Mouse (Mus musculus): ENCODE measurements around the gene Poc1b. TPM values are rescaled to one million over a fixed set of nuclear protein-coding genes. Genes with fewer than 3 reads are reported as not detected.

Poc1b gene
- total RNA-seq, 1 experiment: 3.6 TPM

DNA sequence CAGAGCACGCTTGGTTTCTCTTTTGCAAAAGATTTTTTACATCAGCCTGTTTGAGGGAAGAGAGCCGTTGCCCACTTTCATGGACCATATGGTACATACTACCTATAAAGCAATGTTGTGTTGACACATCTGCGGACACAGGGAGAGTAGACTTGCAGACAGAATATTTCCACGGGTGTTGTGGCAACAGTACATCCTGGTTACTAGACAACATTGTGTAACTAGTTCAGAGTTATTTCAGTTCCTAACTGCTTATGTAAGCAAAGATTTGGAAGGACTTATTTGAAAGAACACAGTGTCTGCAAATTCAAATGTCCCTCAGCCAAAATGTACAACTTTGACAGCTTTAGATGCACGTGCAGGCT lies 62.9 kb downstream of the Poc1b start:
- DNase-seq (ENCODE audit: low read depth, low spot score): no peak
- no peaks in the 10 kb centered on the region for H3K36me3 ChIP-seq (ENCODE audit: control insufficient read depth, insufficient read depth, low read length, poor library complexity, severe bottlenecking)
- H3K4me3 ChIP-seq (ENCODE audit: insufficient read depth in 1 of 2, low read depth in 1 of 2, low read length in 2 of 2, poor library complexity in 1 of 2, severe bottlenecking in 1 of 2): no peak overlapping the region
- no peak for TF ChIP-seq CHD2 (IDR thresholded peaks at IDR 0.05; ENCODE audit: low read depth, low read length)
- TF ChIP-seq MAFK (IDR thresholded peaks at IDR 0.05; ENCODE audit: insufficient read depth, low read depth, low read length): no peak
- TF ChIP-seq HCFC1 (IDR thresholded peaks at IDR 0.05; ENCODE audit: borderline replicate concordance, insufficient read depth, low read length): no peak
- no peak for TF ChIP-seq ZC3H11A (IDR thresholded peaks at IDR 0.05; ENCODE audit: borderline replicate concordance, low read depth, low read length)
- no peak for TF ChIP-seq ZNF384 (IDR thresholded peaks at IDR 0.05; ENCODE audit: low read depth, low read length)
- in situ Hi-C loops (cut with MboI; ENCODE audit: low sequenced_read_pairs in 2 of 2, unreplicated experiment in 2 of 2): no loop called here
- no peak overlapping the region for H3K27ac ChIP-seq (ENCODE audit: insufficient read depth, low read depth, low read length, poor library complexity, severe bottlenecking)
- no peaks in the 10 kb centered on the region for H3K9me3 ChIP-seq (ENCODE audit: control insufficient read depth, insufficient read depth, low read depth, low read length)
- no peak overlapping the region for H3K9ac ChIP-seq (ENCODE audit: insufficient read depth, low read depth, low read length, poor library complexity, severe bottlenecking)
- H3K4me1 ChIP-seq (ENCODE audit: control insufficient read depth in 2 of 2, insufficient read depth in 2 of 2, low read length in 2 of 2, poor library complexity in 1 of 2): peaks cover 2 to 4% of the 10 kb centered on the region in 2 experiments; a peak in 1 of 4 replicates

DNA sequence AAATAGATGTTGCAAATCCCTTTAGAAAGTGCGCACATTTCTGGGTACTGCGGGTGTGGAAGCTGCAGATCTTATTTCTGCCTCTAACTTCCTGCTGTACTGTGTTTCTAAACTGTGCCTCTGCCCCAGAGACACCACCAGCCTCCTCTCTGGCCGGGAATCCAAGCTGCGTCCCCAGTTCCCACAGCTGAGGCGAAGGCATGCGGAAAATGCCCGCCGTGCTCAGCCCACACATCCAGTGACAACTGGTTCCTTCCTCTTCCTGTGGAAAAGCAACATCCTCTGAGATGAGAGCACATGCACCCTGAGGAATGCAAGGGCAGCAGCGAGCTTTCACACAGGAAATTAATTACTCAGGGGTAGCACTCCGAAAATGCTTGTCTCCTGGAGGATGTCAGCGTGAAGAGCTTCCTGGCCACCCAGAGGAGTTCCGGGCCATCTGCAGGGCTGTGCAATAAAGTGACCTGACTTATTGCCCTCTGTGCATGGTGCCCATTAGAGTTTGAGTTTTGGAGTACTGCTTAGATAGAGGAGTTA lies 65.2 kb downstream of the Poc1b start:
- in situ Hi-C loops (cut with MboI; ENCODE audit: low sequenced_read_pairs in 2 of 2, unreplicated experiment in 2 of 2): no loop called here
- Histone ChIP-seq H3K9me3 (ENCODE audit: control insufficient read depth, insufficient read depth, low read depth, low read length) (no peaks in the 10 kb centered on the region), H3K4me3 (ENCODE audit: insufficient read depth in 1 of 2, low read depth in 1 of 2, low read length in 2 of 2, poor library complexity in 1 of 2, severe bottlenecking in 1 of 2) (peak overlapping the region in 1 of 2 experiments; percentile 17; a peak in 1 of 4 replicates), H3K9ac (ENCODE audit: insufficient read depth, low read depth, low read length, poor library complexity, severe bottlenecking) (peak overlapping the region; percentile 43; the same call in 1 of the 2 replicates), H3K36me3 (ENCODE audit: control insufficient read depth, insufficient read depth, low read length, poor library complexity, severe bottlenecking) (no peaks in the 10 kb centered on the region), H3K27ac (ENCODE audit: insufficient read depth, low read depth, low read length, poor library complexity, severe bottlenecking) (no peak overlapping the region), H3K4me1 (ENCODE audit: control insufficient read depth in 2 of 2, insufficient read depth in 2 of 2, low read length in 2 of 2, poor library complexity in 1 of 2) (peaks cover 2 to 4% of the 10 kb centered on the region in 2 experiments; a peak in 1 of 4 replicates)
- DNase-seq (ENCODE audit: low read depth, low spot score): no peak
- TF ChIP-seq ZC3H11A (IDR thresholded peaks at IDR 0.05; ENCODE audit: borderline replicate concordance, low read depth, low read length): no peak
- no peak for TF ChIP-seq MAFK (IDR thresholded peaks at IDR 0.05; ENCODE audit: insufficient read depth, low read depth, low read length)
- no peak for TF ChIP-seq CHD2 (IDR thresholded peaks at IDR 0.05; ENCODE audit: low read depth, low read length)
- no peak for TF ChIP-seq ZNF384 (IDR thresholded peaks at IDR 0.05; ENCODE audit: low read depth, low read length)
- TF ChIP-seq HCFC1 (IDR thresholded peaks at IDR 0.05; ENCODE audit: borderline replicate concordance, insufficient read depth, low read length): no peak

DNA sequence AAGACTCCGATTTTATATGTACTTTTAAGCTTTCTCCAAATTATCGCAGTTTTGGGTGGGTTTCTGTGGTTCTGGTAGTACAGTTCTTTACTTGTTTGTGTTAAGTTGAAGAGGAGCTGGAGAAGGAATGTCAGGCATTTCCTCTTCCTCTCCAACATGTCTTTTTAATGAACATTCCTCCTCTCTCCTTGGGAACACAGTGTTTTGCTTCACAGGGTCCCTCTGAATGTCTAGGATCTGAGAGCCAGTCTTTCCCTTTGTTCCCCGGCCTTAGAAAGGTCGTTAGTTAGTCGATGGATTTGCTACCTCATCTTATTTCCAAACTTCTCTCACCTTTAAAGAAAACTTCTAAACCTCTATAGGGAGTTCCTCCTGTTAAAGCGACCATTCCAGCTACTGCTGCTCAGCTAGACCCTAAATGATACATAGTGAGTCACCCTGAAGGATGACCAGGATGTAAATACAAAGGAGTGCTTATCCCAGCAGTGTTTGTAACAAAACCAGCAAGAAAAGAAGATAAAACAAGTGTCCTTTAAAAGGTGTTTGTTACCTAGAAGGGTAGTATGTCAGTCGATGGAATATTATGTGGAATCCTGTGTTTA lies 66.2 kb downstream of the Poc1b start:
- Histone ChIP-seq H3K27ac (ENCODE audit: insufficient read depth, low read depth, low read length, poor library complexity, severe bottlenecking) (no peak overlapping the region), H3K9me3 (ENCODE audit: control insufficient read depth, insufficient read depth, low read depth, low read length) (no peaks in the 10 kb centered on the region)

DNA sequence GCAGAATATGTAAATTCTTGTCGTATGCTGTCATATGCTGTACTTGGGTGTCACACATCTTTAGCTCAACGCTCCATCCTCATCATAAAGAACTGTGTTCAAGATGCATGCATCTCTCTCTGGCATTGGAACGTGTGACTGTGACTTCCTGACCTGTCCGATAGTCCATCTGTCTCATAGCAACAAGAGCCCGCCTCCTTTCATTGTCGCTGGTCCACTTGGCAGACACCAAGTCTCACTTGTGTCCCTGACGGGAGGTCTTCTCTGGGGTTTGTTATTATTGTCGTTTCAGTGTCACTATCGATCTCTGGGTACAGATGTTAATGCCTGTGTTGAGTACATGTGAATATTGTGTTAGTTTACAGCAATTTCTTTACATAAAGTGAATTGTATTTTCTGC lies 70.1 kb downstream of the Poc1b start:
- no peak overlapping the region for H3K27ac ChIP-seq (ENCODE audit: insufficient read depth, low read depth, low read length, poor library complexity, severe bottlenecking)
- DNase-seq (ENCODE audit: low read depth, low spot score): no peak
- in situ Hi-C loops (cut with MboI; ENCODE audit: low sequenced_read_pairs in 2 of 2, unreplicated experiment in 2 of 2): loop anchor here in 1 of 2 experiments (25.0 kb wide), 1 partner anchor 435 kb away; no protein-coding TSS in a partner anchor
- no peaks in the 10 kb centered on the region for H3K36me3 ChIP-seq (ENCODE audit: control insufficient read depth, insufficient read depth, low read length, poor library complexity, severe bottlenecking)
- no peak overlapping the region for H3K4me3 ChIP-seq (ENCODE audit: insufficient read depth in 1 of 2, low read depth in 1 of 2, low read length in 2 of 2, poor library complexity in 1 of 2, severe bottlenecking in 1 of 2)
- peaks cover 2 to 4% of the 10 kb centered on the region in 2 experiments; a peak in 1 of 4 replicates for H3K4me1 ChIP-seq (ENCODE audit: control insufficient read depth in 2 of 2, insufficient read depth in 2 of 2, low read length in 2 of 2, poor library complexity in 1 of 2)
- TF ChIP-seq ZC3H11A (IDR thresholded peaks at IDR 0.05; ENCODE audit: borderline replicate concordance, low read depth, low read length): no peak
- TF ChIP-seq MAFK (IDR thresholded peaks at IDR 0.05; ENCODE audit: insufficient read depth, low read depth, low read length): no peak
- H3K9ac ChIP-seq (ENCODE audit: insufficient read depth, low read depth, low read length, poor library complexity, severe bottlenecking): no peak overlapping the region
- H3K9me3 ChIP-seq (ENCODE audit: control insufficient read depth, insufficient read depth, low read depth, low read length): no peaks in the 10 kb centered on the region

More for the DNA sequence above, 66.2 kb downstream of the Poc1b start:
- Histone ChIP-seq H3K9ac (ENCODE audit: insufficient read depth, low read depth, low read length, poor library complexity, severe bottlenecking) (no peak overlapping the region), H3K4me3 (ENCODE audit: insufficient read depth in 1 of 2, low read depth in 1 of 2, low read length in 2 of 2, poor library complexity in 1 of 2, severe bottlenecking in 1 of 2) (no peak overlapping the region), H3K36me3 (ENCODE audit: control insufficient read depth, insufficient read depth, low read length, poor library complexity, severe bottlenecking) (no peaks in the 10 kb centered on the region), H3K4me1 (ENCODE audit: control insufficient read depth in 2 of 2, insufficient read depth in 2 of 2, low read length in 2 of 2, poor library complexity in 1 of 2) (peaks cover 2 to 4% of the 10 kb centered on the region in 2 experiments; a peak in 1 of 4 replicates)
- DNase-seq (ENCODE audit: low read depth, low spot score): no peak
- in situ Hi-C loops (cut with MboI; ENCODE audit: low sequenced_read_pairs in 2 of 2, unreplicated experiment in 2 of 2): no loop called here
- TF ChIP-seq ZC3H11A (IDR thresholded peaks at IDR 0.05; ENCODE audit: borderline replicate concordance, low read depth, low read length) (no peak), HCFC1 (IDR thresholded peaks at IDR 0.05; ENCODE audit: borderline replicate concordance, insufficient read depth, low read length) (no peak), MAFK (IDR thresholded peaks at IDR 0.05; ENCODE audit: insufficient read depth, low read depth, low read length) (no peak), ZNF384 (IDR thresholded peaks at IDR 0.05; ENCODE audit: low read depth, low read length) (no peak), CHD2 (IDR thresholded peaks at IDR 0.05; ENCODE audit: low read depth, low read length) (no peak)
